Mouse (Mus musculus): ENCODE data around the gene Camkk1. TPM values are rescaled to one million over a fixed set of nuclear protein-coding genes. Genes with fewer than 3 reads are reported as not detected.
A peak's percentile ranks its signal among the peaks of the same experiment; 100 is the strongest.

Gene Camkk1
- polyA plus RNA-seq, 1 experiment from 2014 or later: 13.9 TPM

DNA sequence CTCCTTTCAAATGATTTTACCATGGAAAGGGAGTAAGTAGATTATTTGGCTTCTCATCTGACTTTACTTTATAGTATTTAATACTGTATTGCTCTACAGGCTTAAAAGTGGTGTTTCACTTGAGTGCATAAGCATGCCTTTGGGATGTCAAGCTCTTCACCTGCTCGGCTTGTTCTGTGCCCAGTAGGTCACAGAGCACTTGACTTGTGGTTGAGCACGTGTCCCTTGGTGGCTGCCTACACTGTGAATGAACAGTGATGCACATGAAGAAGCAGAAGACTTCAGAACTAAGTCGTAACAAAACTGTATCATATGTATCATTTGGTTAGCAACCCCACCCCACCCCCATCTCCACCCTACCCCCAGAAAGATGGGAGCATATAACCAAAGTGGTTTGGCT lies 61.5 kb downstream of the Camkk1 start:
- Histone ChIP-seq H3K27me3 (ENCODE audit: control insufficient read depth, insufficient read depth, low read length) (no peaks in the 10 kb centered on the region), H3K4me3 (replicated peaks; ENCODE audit: low read length) (no peak overlapping the region), H3K36me3 (ENCODE audit: control insufficient read depth, insufficient read depth, low read length) (peaks cover 18% of the 10 kb centered on the region), H3K9ac (ENCODE audit: low read length) (no peak overlapping the region), H3K4me1 (ENCODE audit: control insufficient read depth, insufficient read depth, low read length) (peaks cover 9% of the 10 kb centered on the region), H3K4me2 (ENCODE audit: low read depth, low read length) (no peak overlapping the region), H3K27ac (ENCODE audit: low read length) (no peak overlapping the region), H3K9me3 (replicated peaks; ENCODE audit: control insufficient read depth, low read length) (no peaks in the 10 kb centered on the region)
- ATAC-seq (ENCODE audit: insufficient read depth, low FRiP score): no peak
- WGBS: 91% methylated on average over 3 of the region's 3 CpGs

DNA sequence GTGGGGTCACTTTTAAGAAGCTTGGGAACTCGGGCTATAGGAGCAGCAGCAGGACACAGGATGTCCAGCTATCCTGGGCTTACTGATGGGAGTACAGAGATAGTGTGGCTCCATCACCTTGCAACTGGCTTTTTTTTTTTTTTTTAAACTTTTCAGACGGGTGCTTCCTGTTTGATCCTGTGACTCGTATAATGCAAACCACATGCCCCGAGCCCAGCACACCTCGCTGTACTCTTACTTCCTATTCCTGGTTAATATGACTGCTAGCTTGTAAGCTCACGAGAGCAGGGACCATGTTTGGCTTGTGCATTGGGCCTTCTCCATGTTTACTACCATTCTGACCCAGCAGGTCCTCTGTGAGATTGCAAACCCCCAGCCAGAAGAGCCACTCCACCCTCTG lies 65.5 kb downstream of the Camkk1 start:
- peaks cover 13% of the 10 kb centered on the region for H3K36me3 ChIP-seq (ENCODE audit: control insufficient read depth, insufficient read depth, low read length)
- peak overlapping the region; percentile 37; the same call in 1 of the 2 replicates for H3K27ac ChIP-seq (ENCODE audit: low read length)
- H3K4me3 ChIP-seq (replicated peaks; ENCODE audit: low read length): no peak overlapping the region
- H3K4me2 ChIP-seq (ENCODE audit: low read depth, low read length): no peak overlapping the region
- H3K9ac ChIP-seq (ENCODE audit: low read length): no peak overlapping the region
- no peaks in the 10 kb centered on the region for H3K27me3 ChIP-seq (ENCODE audit: control insufficient read depth, insufficient read depth, low read length)
- no peak for ATAC-seq (ENCODE audit: insufficient read depth, low FRiP score)
- peaks cover 12% of the 10 kb centered on the region for H3K4me1 ChIP-seq (ENCODE audit: control insufficient read depth, insufficient read depth, low read length)
- H3K9me3 ChIP-seq (replicated peaks; ENCODE audit: control insufficient read depth, low read length): no peaks in the 10 kb centered on the region
- 66% methylated on average over 6 of the region's 6 CpGs for WGBS

DNA sequence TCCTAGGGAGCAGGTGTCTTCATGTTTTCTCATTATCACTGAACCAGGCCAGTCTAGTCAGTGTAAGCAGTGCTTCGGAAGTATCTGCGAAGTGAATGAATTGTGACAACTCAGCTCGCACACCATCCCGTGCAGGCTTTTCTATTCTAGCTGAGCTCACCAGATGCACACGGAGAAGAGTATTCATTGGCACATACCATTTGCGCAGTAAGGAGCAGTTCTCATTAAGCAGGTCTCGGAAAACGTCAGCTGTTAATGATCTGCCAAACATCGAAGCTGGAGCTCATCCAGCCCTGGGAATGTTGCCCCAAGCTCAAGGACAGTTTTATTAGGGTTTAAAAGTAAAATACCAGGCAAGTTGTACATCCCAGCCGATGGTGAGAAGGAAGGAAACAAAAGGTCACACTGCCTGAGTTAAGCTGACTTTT lies 66.0 kb downstream of the Camkk1 start:
- H3K9me3 ChIP-seq (replicated peaks; ENCODE audit: control insufficient read depth, low read length): no peaks in the 10 kb centered on the region
- H3K4me1 ChIP-seq (ENCODE audit: control insufficient read depth, insufficient read depth, low read length): peaks cover 12% of the 10 kb centered on the region
- 62% methylated on average over 10 of the region's 10 CpGs for WGBS
- H3K4me3 ChIP-seq (replicated peaks; ENCODE audit: low read length): no peak overlapping the region
- H3K9ac ChIP-seq (ENCODE audit: low read length): no peak overlapping the region; the same call in 1 of the 2 replicates
- H3K36me3 ChIP-seq (ENCODE audit: control insufficient read depth, insufficient read depth, low read length): peaks cover 13% of the 10 kb centered on the region
- peak overlapping the region; percentile 37; the same call in 1 of the 2 replicates for H3K27ac ChIP-seq (ENCODE audit: low read length)
- H3K27me3 ChIP-seq (ENCODE audit: control insufficient read depth, insufficient read depth, low read length): no peaks in the 10 kb centered on the region
- ATAC-seq (ENCODE audit: insufficient read depth, low FRiP score): no peak
- no peak overlapping the region; the same call in 1 of the 2 replicates for H3K4me2 ChIP-seq (ENCODE audit: low read depth, low read length)

DNA sequence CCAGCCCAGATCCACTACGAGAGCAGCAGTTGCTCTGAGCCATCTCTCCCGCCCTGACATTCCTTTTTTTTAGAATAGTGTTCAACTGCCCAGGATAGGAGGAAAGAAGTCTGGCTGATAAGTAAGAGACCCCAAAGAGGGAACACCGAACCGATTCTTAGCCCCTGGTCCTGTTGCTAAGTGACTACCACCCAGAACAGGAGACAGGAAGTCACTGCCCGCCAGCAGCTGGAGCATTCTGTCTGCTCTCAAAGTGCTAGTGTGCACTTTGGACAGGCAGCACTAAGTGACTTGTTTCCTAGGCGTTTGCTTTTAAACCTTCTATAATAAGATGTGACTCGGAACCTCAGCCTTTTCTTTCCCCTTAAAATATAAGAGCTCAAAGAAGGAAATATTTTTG lies 66.6 kb downstream of the Camkk1 start:
- Histone ChIP-seq H3K27ac (ENCODE audit: low read length) (peak overlapping the region; percentile 37; the same call in 1 of the 2 replicates), H3K4me2 (ENCODE audit: low read depth, low read length) (no peak overlapping the region), H3K36me3 (ENCODE audit: control insufficient read depth, insufficient read depth, low read length) (peaks cover 13% of the 10 kb centered on the region), H3K4me1 (ENCODE audit: control insufficient read depth, insufficient read depth, low read length) (peaks cover 12% of the 10 kb centered on the region), H3K27me3 (ENCODE audit: control insufficient read depth, insufficient read depth, low read length) (no peaks in the 10 kb centered on the region), H3K9ac (ENCODE audit: low read length) (no peak overlapping the region; the same call in 1 of the 2 replicates), H3K9me3 (replicated peaks; ENCODE audit: control insufficient read depth, low read length) (no peaks in the 10 kb centered on the region), H3K4me3 (replicated peaks; ENCODE audit: low read length) (no peak overlapping the region)
- no peak for ATAC-seq (ENCODE audit: insufficient read depth, low FRiP score)
- 64% methylated on average over 7 of the region's 7 CpGs for WGBS

DNA sequence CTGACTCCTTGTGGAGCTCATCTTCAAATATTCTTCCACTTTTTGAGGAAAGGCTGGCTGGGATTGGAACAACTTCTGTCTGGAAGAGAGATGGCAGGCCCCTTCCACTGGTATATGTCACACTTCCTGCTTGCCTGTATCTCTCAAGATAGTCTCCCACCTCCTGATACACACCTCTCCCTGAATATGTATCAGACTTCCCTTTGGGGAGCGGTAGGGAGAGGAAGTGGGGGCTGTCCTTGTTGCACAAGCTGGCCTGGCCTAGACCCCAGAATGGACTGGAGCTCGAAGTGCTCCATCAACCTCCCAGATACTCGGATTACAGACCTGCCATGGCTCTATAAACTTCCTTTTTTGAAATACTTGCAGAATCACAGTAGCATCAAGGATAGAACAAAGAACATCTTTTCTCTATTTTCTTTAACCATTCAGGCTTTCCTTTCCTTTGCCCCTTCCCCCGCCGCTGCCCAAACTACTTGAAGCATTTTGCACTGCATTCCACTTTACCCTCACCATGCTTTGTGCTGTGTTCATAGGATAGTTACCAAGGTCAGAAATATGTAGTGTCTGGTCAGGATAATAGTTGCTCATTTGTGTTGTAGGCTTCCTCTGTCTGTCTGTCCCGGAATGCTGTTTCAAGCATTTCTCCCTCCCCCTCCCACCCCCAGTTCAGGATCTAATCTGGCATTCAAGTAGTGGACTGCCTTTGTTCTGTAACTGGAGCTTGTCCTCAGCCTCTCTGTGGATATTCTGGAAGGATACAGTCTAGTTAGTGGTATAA lies 69.1 kb downstream of the Camkk1 start:
- 58% methylated on average over 6 of the region's 6 CpGs for WGBS
- H3K36me3 ChIP-seq (ENCODE audit: control insufficient read depth, insufficient read depth, low read length): no peaks in the 10 kb centered on the region
- no peak overlapping the region for H3K4me2 ChIP-seq (ENCODE audit: low read depth, low read length)
- no peak for ATAC-seq (ENCODE audit: insufficient read depth, low FRiP score)
- H3K9me3 ChIP-seq (replicated peaks; ENCODE audit: control insufficient read depth, low read length): no peaks in the 10 kb centered on the region
- no peak overlapping the region for H3K27ac ChIP-seq (ENCODE audit: low read length)
- H3K27me3 ChIP-seq (ENCODE audit: control insufficient read depth, insufficient read depth, low read length): no peaks in the 10 kb centered on the region
- H3K4me3 ChIP-seq (replicated peaks; ENCODE audit: low read length): no peak overlapping the region
- peaks cover 12% of the 10 kb centered on the region for H3K4me1 ChIP-seq (ENCODE audit: control insufficient read depth, insufficient read depth, low read length)
- no peak overlapping the region for H3K9ac ChIP-seq (ENCODE audit: low read length)

DNA sequence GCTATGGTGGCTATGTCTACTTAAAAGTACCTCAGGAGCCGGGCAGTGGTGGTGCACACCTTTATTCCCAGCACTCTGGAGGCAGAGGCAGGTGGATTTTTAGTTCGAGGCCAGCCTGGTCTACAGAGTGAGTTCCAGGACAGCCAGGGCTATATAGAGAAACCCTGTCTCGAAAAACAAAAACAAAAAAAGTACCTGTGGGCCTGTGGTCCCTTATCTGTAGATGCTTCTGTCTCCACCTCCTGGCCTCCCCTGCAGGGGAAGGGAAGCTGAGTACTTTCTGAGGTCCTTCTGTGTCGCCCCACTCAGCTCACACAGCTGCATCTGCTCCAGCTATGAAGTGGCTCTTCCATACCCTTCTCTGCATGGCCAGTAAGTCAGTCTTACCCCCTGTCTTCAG lies 71.5 kb downstream of the Camkk1 start, which contains the start of gene Itgae:
TSS of gene Itgae (plus strand) at position 301 of the 400 bp plus-strand sequence.
- H3K4me3 ChIP-seq (replicated peaks; ENCODE audit: low read length): no peak within 1 kb of the TSS
- ATAC-seq (ENCODE audit: insufficient read depth, low FRiP score): no peak

DNA sequence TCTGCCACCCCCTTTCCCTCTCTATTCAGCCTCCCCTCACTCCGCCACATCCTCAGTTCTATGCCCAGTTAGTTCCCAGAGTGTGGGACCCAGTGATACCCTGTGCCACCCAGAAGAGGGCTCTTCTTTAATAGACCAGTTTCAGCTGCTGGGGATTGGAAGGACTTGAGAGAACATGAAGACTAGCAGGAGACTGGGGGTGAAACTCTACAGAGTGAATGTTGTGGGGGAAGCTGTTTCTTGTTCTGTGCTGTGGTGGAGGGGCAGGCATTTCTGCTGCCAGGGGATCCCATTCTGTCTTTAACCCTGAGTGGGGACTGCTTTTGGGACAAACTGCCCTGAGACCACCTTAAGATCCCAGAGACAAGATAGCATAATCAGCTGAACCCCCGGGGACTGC lies 72.0 kb downstream of the Camkk1 start:
- Histone ChIP-seq H3K36me3 (ENCODE audit: control insufficient read depth, insufficient read depth, low read length) (no peaks in the 10 kb centered on the region), H3K27ac (ENCODE audit: low read length) (no peak overlapping the region), H3K4me3 (replicated peaks; ENCODE audit: low read length) (no peak overlapping the region), H3K9me3 (replicated peaks; ENCODE audit: control insufficient read depth, low read length) (no peaks in the 10 kb centered on the region), H3K4me1 (ENCODE audit: control insufficient read depth, insufficient read depth, low read length) (no peaks in the 10 kb centered on the region), H3K4me2 (ENCODE audit: low read depth, low read length) (no peak overlapping the region), H3K27me3 (ENCODE audit: control insufficient read depth, insufficient read depth, low read length) (no peaks in the 10 kb centered on the region), H3K9ac (ENCODE audit: low read length) (no peak overlapping the region)
- no peak for ATAC-seq (ENCODE audit: insufficient read depth, low FRiP score)
- WGBS: 90% methylated on average over 2 of the region's 2 CpGs

More for the DNA sequence above, 71.5 kb downstream of the Camkk1 start, which contains the start of gene Itgae:
- Histone ChIP-seq H3K36me3 (ENCODE audit: control insufficient read depth, insufficient read depth, low read length) (no peaks in the 10 kb centered on the region), H3K4me2 (ENCODE audit: low read depth, low read length) (no peak within 1 kb of the TSS), H3K9ac (ENCODE audit: low read length) (no peak within 1 kb of the TSS), H3K27me3 (ENCODE audit: control insufficient read depth, insufficient read depth, low read length) (no peaks in the 10 kb centered on the region), H3K27ac (ENCODE audit: low read length) (no peak within 1 kb of the TSS), H3K4me1 (ENCODE audit: control insufficient read depth, insufficient read depth, low read length) (peaks cover 3% of the 10 kb centered on the region; the same call in 1 of the 2 replicates), H3K9me3 (replicated peaks; ENCODE audit: control insufficient read depth, low read length) (no peaks in the 10 kb centered on the region)
- 67% methylated on average over 4 of the region's 4 CpGs for WGBS

Other genes with a start within 250 kb of the Camkk1 start
- 5.1 and 6.5 TPM in 2 replicates for gene Cyb5d2, start 222.9 kb upstream of the Camkk1 start, polyA plus RNA-seq (2015; fragmentation: Nextera tagmentation; extraction: Ambion mirVana)
- 8.7 and 9.5 TPM in 2 replicates for gene Zzef1, start 222.8 kb upstream of the Camkk1 start, polyA plus RNA-seq (2015; fragmentation: Nextera tagmentation; extraction: Ambion mirVana)
- gene Atp2a3, start 57.8 kb upstream of the Camkk1 start, polyA plus RNA-seq (2015; fragmentation: Nextera tagmentation; extraction: Ambion mirVana): 23.9 and 28.9 TPM in 2 replicates
- 25.4 and 30.6 TPM in 2 replicates for gene P2rx1, start 19.9 kb upstream of the Camkk1 start, polyA plus RNA-seq (2015; fragmentation: Nextera tagmentation; extraction: Ambion mirVana)
- gene Ncbp3, start 28.8 kb downstream of the Camkk1 start, polyA plus RNA-seq (2015; fragmentation: Nextera tagmentation; extraction: Ambion mirVana): 10.8 and 11.1 TPM in 2 replicates
- 0.31 and 0.36 TPM in 2 replicates for gene Itgae, start 71.6 kb downstream of the Camkk1 start, polyA plus RNA-seq (2015; fragmentation: Nextera tagmentation; extraction: Ambion mirVana)
- gene Haspin, start 119.3 kb downstream of the Camkk1 start, polyA plus RNA-seq (2015; fragmentation: Nextera tagmentation; extraction: Ambion mirVana): 11.9 and 12.5 TPM in 2 replicates
- gene P2rx5, start 141.4 kb downstream of the Camkk1 start, polyA plus RNA-seq (2015; fragmentation: Nextera tagmentation; extraction: Ambion mirVana): 0.36 and 0.65 TPM in 2 replicates
- gene Emc6, start 158.0 kb downstream of the Camkk1 start, polyA plus RNA-seq (2015; fragmentation: Nextera tagmentation; extraction: Ambion mirVana): 94.1 and 101 TPM in 2 replicates
- gene Tax1bp3, start 158.1 kb downstream of the Camkk1 start, polyA plus RNA-seq (2015; fragmentation: Nextera tagmentation; extraction: Ambion mirVana): 214 and 230 TPM in 2 replicates
- gene Ctns, start 180.0 kb downstream of the Camkk1 start, polyA plus RNA-seq (2015; fragmentation: Nextera tagmentation; extraction: Ambion mirVana): 18.3 and 19.6 TPM in 2 replicates
- 3.3 and 4.0 TPM in 2 replicates for gene Shpk, start 180.5 kb downstream of the Camkk1 start, polyA plus RNA-seq (2015; fragmentation: Nextera tagmentation; extraction: Ambion mirVana)
- gene Trpv1, start 215.3 kb downstream of the Camkk1 start, polyA plus RNA-seq (2015; fragmentation: Nextera tagmentation; extraction: Ambion mirVana): not detected in 2 replicates
- gene Trpv3, start 248.4 kb downstream of the Camkk1 start, polyA plus RNA-seq (2015; fragmentation: Nextera tagmentation; extraction: Ambion mirVana): 0.40 and 0.47 TPM in 2 replicates